Mouse (Mus musculus) small intestine, adult 2 months (tissue): ENCODE measurements around the gene Nat8f3.
"Not testable (repeated sequence)": the region's sequence is repeated elsewhere in the genome, so short reads cannot be mapped to it uniquely, and the experiment has no call there.

Source experiments
- CTCF ChIP-seq: fragments of 200-500 bp; IDR thresholded peaks from 2 replicates; pipeline ENCODE4 v1.5.1; 2012; ENCODE audit warnings: low read depth, mild to moderate bottlenecking, control low read depth, inconsistent platforms, low read length, moderate library complexity, mixed read lengths; ENCODE audit not compliant: insufficient replicate concordance, insufficient read length; ENCODE audit errors: extremely low read depth
- POLR2A ChIP-seq: fragments of 200-500 bp; IDR thresholded peaks from 2 replicates; pipeline ENCODE4 v1.6.1; 2012; ENCODE audit warnings: low read depth, mild to moderate bottlenecking, control low read depth, inconsistent platforms, low read length, moderate library complexity

GRCm38 (mm10) chr6:85709206-85709605 is 56.3 kb downstream of the Nat8f3 start:
- not testable (repeated sequence) for TF ChIP-seq CTCF, POLR2A
